Mouse (Mus musculus) heart, embryonic 15.5 days (tissue): ENCODE data around the gene Ccdc43. TPM values are rescaled to one million over a fixed set of nuclear protein-coding genes. Genes with fewer than 3 reads are reported as not detected.
"Not testable (repeated sequence)": the region's sequence is repeated elsewhere in the genome, so short reads cannot be mapped to it uniquely, and the experiment has no call there.

Experiments used
- ATAC-seq: fragments of 200-750 bp; cut with Nextera tagmentation; replicated peaks from 2 replicates; pipeline ENCODE4 v1.8.0; 2017; ENCODE audit warnings: low read depth, moderate TSS enrichment; ENCODE audit not compliant: insufficient number of reproducible peaks, insufficient read depth, low FRiP score
- H3K27ac ChIP-seq: fragments of 300-500 bp; sonication (generic); 2 replicates; pipeline ENCODE4 v1.5.1; 2015; ENCODE audit warnings: mild to moderate bottlenecking, inconsistent platforms
- H3K27me3 ChIP-seq: fragments of 300-500 bp; sonication (generic); 2 replicates; pipeline ENCODE4 v1.6.1; 2015; ENCODE audit warnings: inconsistent platforms
- H3K36me3 ChIP-seq: fragments of 300-500 bp; sonication (generic); 2 replicates; pipeline ENCODE4 v1.6.1; 2015; ENCODE audit warnings: mild to moderate bottlenecking, inconsistent platforms
- H3K4me1 ChIP-seq: fragments of 300-500 bp; sonication (generic); replicated peaks from 2 replicates; pipeline ENCODE4 v1.6.1; 2015; ENCODE audit warnings: inconsistent platforms
- H3K4me2 ChIP-seq: fragments of 300-500 bp; sonication (generic); 2 replicates; pipeline ENCODE4 v1.6.1; 2015; ENCODE audit warnings: inconsistent platforms, mild to moderate bottlenecking, moderate library complexity
- H3K4me3 ChIP-seq: fragments of 300-500 bp; sonication (generic); 2 replicates; pipeline ENCODE4 v1.5.1; 2015; ENCODE audit warnings: mild to moderate bottlenecking, inconsistent platforms
- H3K9ac ChIP-seq: fragments of 300-500 bp; sonication (generic); 2 replicates; pipeline ENCODE4 v1.6.1; 2015; ENCODE audit warnings: mild to moderate bottlenecking, inconsistent platforms
- H3K9me3 ChIP-seq: fragments of 300-500 bp; sonication (generic); replicated peaks from 2 replicates; pipeline ENCODE4 v1.6.1; 2016; ENCODE audit warnings: inconsistent platforms
- WGBS: fragments of 180-500 bp; shearing (Covaris S2); methylation state at CpG from one replicate; pipeline ENCODE4 v1.1.7; 2015; ENCODE audit warnings: mixed read lengths; 5-methylcytosine and 5-hydroxymethylcytosine counted together
- polyA plus RNA-seq: library from polyadenylated mRNA; unstranded; fragments of >200 nt; fragmentation: Nextera tagmentation; extraction: Ambion mirVana; gene quantifications from 2 replicates; pipeline ENCODE4 v1.2.1, GENCODE M21; 2015

Ccdc43 gene
- polyA plus RNA-seq, 1 experiment from 2014 or later = 33.9 TPM

GRCm38 (mm10) chr11:102729835-102730234 is 32.3 kb upstream of the Ccdc43 start:
- no peaks in the 10 kb centered on the region for H3K27me3 ChIP-seq
- WGBS = 70% methylated on average over 3 of the region's 3 CpGs
- no peaks in the 10 kb centered on the region for H3K36me3 ChIP-seq
- no peaks in the 10 kb centered on the region for H3K9me3 ChIP-seq
- H3K9ac ChIP-seq = no peak overlapping the region
- ATAC-seq = no peak
- no peak overlapping the region for H3K4me3 ChIP-seq
- no peaks in the 10 kb centered on the region for H3K4me1 ChIP-seq
- H3K27ac ChIP-seq = no peak overlapping the region
- H3K4me2 ChIP-seq = no peak overlapping the region

- H3K9ac ChIP-seq = no peak overlapping the region
- no peak overlapping the region for H3K4me2 ChIP-seq
- H3K36me3 ChIP-seq = no peaks in the 10 kb centered on the region
- no peaks in the 10 kb centered on the region for H3K9me3 ChIP-seq
- no peaks in the 10 kb centered on the region for H3K27me3 ChIP-seq
- WGBS = 40% methylated on average over 7 of the region's 7 CpGs
- no peak overlapping the region for H3K27ac ChIP-seq
- no peak for ATAC-seq
- no peaks in the 10 kb centered on the region for H3K4me1 ChIP-seq
- no peak overlapping the region for H3K4me3 ChIP-seq
Measured at GRCm38 (mm10) chr11:102728614-102729013, 31.0 kb upstream of the Ccdc43 start.

DNA sequence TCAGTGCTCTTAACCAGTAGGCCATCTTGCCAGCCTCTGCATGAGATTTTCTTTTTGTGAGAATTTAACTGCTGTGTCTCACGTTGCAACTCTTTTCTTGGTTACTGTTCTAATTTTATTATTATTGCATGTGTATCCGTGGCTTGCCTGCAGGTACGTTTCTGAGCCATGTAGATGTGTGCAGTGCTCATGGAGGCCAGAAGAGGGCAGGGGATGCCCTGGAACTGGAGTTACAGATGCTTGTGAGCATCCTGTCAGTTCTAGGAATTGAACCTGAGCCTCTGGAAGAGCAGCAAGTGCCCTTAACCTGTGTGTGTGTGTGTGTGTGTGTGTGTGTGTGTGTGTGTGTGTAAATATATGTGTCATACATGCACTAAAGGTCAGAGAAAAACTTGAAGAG is 28.0 kb upstream of the Ccdc43 start:
- H3K4me1 ChIP-seq = no peaks in the 10 kb centered on the region
- H3K9ac ChIP-seq = no peak overlapping the region
- H3K27ac ChIP-seq = no peak overlapping the region
- no peak overlapping the region for H3K4me3 ChIP-seq
- no peaks in the 10 kb centered on the region for H3K36me3 ChIP-seq
- 37% methylated on average over 3 of the region's 3 CpGs for WGBS
- H3K9me3 ChIP-seq = no peaks in the 10 kb centered on the region
- no peak for ATAC-seq
- H3K4me2 ChIP-seq = no peak overlapping the region
- H3K27me3 ChIP-seq = no peaks in the 10 kb centered on the region

- Histone ChIP-seq H3K4me3 (no peak overlapping the region), H3K27me3 (no peaks in the 10 kb centered on the region), H3K36me3 (no peaks in the 10 kb centered on the region), H3K4me1 (no peaks in the 10 kb centered on the region), H3K9ac (no peak overlapping the region), H3K9me3 (no peaks in the 10 kb centered on the region), H3K4me2 (no peak overlapping the region), H3K27ac (no peak overlapping the region)
- ATAC-seq = no peak
- 77% methylated on average over 7 of the region's 7 CpGs for WGBS
Measured at GRCm38 (mm10) chr11:102716135-102716534, 18.6 kb upstream of the Ccdc43 start.

GRCm38 (mm10) chr11:102714578-102714977 is 17.0 kb upstream of the Ccdc43 start:
- not testable (repeated sequence) for H3K9ac ChIP-seq, H3K4me3 ChIP-seq, H3K4me1 ChIP-seq, H3K27me3 ChIP-seq, H3K9me3 ChIP-seq, H3K4me2 ChIP-seq, H3K27ac ChIP-seq, ATAC-seq, H3K36me3 ChIP-seq
- 71% methylated on average over 2 of the region's 2 CpGs for WGBS

- Histone ChIP-seq H3K36me3 (no peaks in the 10 kb centered on the region), H3K9me3 (no peaks in the 10 kb centered on the region), H3K27ac (no peak overlapping the region), H3K4me3 (no peak overlapping the region), H3K27me3 (no peaks in the 10 kb centered on the region), H3K4me2 (no peak overlapping the region), H3K4me1 (no peaks in the 10 kb centered on the region), H3K9ac (no peak overlapping the region)
- no peak for ATAC-seq
- 82% methylated on average over 4 of the region's 4 CpGs for whole genome bisulfite sequencing
Measured at GRCm38 (mm10) chr11:102712411-102712810, 14.8 kb upstream of the Ccdc43 start.

GRCm38 (mm10) chr11:102702206-102702605 is 4.6 kb upstream of the Ccdc43 start:
- H3K9me3 ChIP-seq, ATAC-seq, H3K36me3 ChIP-seq, H3K27ac ChIP-seq, H3K9ac ChIP-seq, H3K4me2 ChIP-seq, H3K4me1 ChIP-seq, H3K27me3 ChIP-seq, H3K4me3 ChIP-seq: not testable (repeated sequence)
- WGBS = 86% methylated on average over 6 of the region's 6 CpGs

DNA sequence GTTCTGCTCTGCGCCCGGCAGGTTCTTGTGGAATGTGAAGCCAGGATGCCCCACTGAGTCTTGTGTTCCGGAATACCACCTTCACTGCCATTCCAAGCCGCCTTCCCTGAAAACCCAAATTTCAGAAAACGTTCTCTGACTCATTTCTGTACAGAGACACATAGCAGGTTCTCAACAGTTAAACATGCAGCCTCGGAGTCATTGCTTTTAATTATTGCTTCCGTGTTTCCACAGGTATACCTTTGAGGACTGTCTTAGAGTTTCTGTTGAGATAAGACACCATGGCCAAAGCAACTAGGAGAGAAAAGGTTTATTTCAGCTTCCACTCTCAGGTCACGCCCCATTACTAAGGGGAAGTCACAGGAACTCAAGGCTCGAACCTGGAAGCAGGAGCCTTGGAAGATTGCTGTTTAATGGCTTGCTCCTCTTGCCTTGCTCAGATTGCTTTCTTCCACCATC is 465 bp upstream of the Ccdc43 start:
- Histone ChIP-seq H3K27me3 (no peaks in the 10 kb centered on the region), H3K4me2 (peak overlapping the region; percentile 89), H3K9me3 (no peaks in the 10 kb centered on the region), H3K4me3 (peak overlapping the region; percentile 86), H3K27ac (peak overlapping the region; percentile 58), H3K4me1 (peaks cover 17% of the 10 kb centered on the region), H3K36me3 (peaks cover 5% of the 10 kb centered on the region; the same call in 1 of the 2 replicates), H3K9ac (peak overlapping the region; percentile 85)
- 20% methylated on average over 9 of the region's 9 CpGs for WGBS
- no peak for ATAC-seq

DNA sequence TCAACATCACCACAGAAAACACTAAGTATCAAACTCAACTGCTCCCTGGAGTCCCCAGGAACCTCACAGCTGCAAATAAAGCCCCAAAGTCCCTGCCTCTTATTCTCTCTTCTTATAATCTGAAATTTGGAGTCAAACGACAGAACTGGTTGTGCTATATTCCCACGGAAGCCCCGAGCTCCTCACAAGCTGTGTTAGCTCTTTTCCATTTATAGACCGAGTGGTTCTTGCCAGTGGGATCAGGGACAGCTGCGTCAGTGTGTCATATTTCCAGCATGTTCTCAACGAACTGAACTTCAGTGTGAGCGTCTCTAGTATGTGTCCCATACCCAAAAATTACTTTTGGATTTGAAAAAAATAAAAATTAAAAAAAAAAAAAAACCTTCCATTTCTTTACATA is 2.3 kb downstream of the Ccdc43 start:
- H3K36me3 ChIP-seq = peaks cover 5% of the 10 kb centered on the region; the same call in 1 of the 2 replicates
- ATAC-seq = no peak
- WGBS = 90% methylated on average over 7 of the region's 7 CpGs

GRCm38 (mm10) chr11:102690162-102690561 is 7.4 kb downstream of the Ccdc43 start:
- Histone ChIP-seq H3K27ac (no peak overlapping the region), H3K9me3 (no peaks in the 10 kb centered on the region), H3K36me3 (peaks cover 21% of the 10 kb centered on the region), H3K9ac (no peak overlapping the region), H3K4me2 (no peak overlapping the region), H3K27me3 (no peaks in the 10 kb centered on the region), H3K4me3 (no peak overlapping the region), H3K4me1 (no peaks in the 10 kb centered on the region)
- ATAC-seq = no peak
- 67% methylated on average over 6 of the region's 6 CpGs for WGBS

More for the DNA sequence above, 2.3 kb downstream of the Ccdc43 start:
- Histone ChIP-seq H3K4me1 (peaks cover 17% of the 10 kb centered on the region), H3K9me3 (no peaks in the 10 kb centered on the region), H3K27me3 (no peaks in the 10 kb centered on the region), H3K4me3 (no peak overlapping the region), H3K9ac (no peak overlapping the region), H3K27ac (no peak overlapping the region), H3K4me2 (no peak overlapping the region)

GRCm38 (mm10) chr11:102665637-102666435 is 31.7 kb downstream of the Ccdc43 start:
- no peaks in the 10 kb centered on the region for H3K36me3 ChIP-seq
- H3K27ac ChIP-seq = no peak overlapping the region
- peaks cover 40% of the 10 kb centered on the region for H3K27me3 ChIP-seq
- WGBS = 32% methylated on average over 84 of the region's 84 CpGs
- peak overlapping the region; percentile 55 for H3K4me2 ChIP-seq
- no peak overlapping the region for H3K9ac ChIP-seq
- peak overlapping the region; percentile 36 for H3K4me3 ChIP-seq
- no peak for ATAC-seq
- H3K4me1 ChIP-seq = peaks cover 7% of the 10 kb centered on the region
- H3K9me3 ChIP-seq = peaks cover 12% of the 10 kb centered on the region; the same call in 1 of the 2 replicates

DNA sequence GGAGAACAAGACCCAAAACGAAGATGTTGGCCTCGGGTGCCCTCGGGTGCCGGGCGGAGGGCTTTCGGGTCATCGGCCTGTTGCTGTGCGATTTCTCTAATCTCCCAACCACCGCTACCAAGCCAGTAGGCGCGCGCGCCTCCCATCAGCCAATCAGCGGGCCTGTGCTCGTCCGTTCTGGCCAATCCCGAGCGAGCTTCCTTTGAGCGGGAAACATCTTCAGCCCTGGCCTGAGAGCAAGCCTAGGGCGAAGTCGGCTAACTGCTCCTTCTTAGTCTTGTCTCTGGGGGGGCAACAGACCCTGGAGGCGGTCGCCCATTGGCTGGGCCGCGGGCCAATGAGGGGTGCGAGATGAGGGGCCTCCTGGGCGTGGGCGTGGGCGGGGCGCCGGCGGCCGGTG is 32.4 kb downstream of the Ccdc43 start:
- peak overlapping the region; percentile 36 for H3K4me3 ChIP-seq
- no peak for ATAC-seq

More for the DNA sequence above, 32.4 kb downstream of the Ccdc43 start:
- H3K9me3 ChIP-seq = peaks cover 12% of the 10 kb centered on the region; the same call in 1 of the 2 replicates
- no peak overlapping the region for H3K9ac ChIP-seq
- H3K27me3 ChIP-seq = peaks cover 40% of the 10 kb centered on the region
- H3K4me2 ChIP-seq = peak overlapping the region; percentile 55
- no peaks in the 10 kb centered on the region for H3K36me3 ChIP-seq
- WGBS = 40% methylated on average over 33 of the region's 33 CpGs
- peaks cover 7% of the 10 kb centered on the region for H3K4me1 ChIP-seq
- H3K27ac ChIP-seq = no peak overlapping the region
